ENCODE assay signal across 8 mouse cellular contexts in genomic region chr3:84135387-84135786, GRCm38 (mm10). TPM values are rescaled to one million over a fixed set of nuclear protein-coding genes. Genes with fewer than 3 reads are reported as not detected.
DNase-seq lines count a peak whose midpoint lies in the region; ATAC-seq and TF ChIP-seq lines count a peak whose summit lies in the region.

No protein-coding gene starts in this region.

- 0 out of 2 replicates have a peak overlapping the region, but pooled peaks have one; percentile 8 for H3K27ac ChIP-seq in forebrain, embryonic 10.5 days
- no peak overlapping the region for H3K27ac ChIP-seq in forebrain, embryonic 15.5 days (replicated peaks)
- no peak overlapping the region for H3K27ac ChIP-seq in heart, embryonic 15.5 days
- 0 out of 2 replicates have a peak overlapping the region, but pooled peaks have one; percentile 31 for H3K27ac ChIP-seq in liver, embryonic 13.5 days
- H3K27ac ChIP-seq in stomach, embryonic 16.5 days (ENCODE audit: low read length) = no peak overlapping the region
- H3K27ac ChIP-seq in left cerebral cortex, adult 2 months = no peak overlapping the region

- TF ChIP-seq CTCF in G1E (IDR thresholded peaks at IDR 0.05; ENCODE audit: low read depth, low read length) = no peak
- no peak for TF ChIP-seq CTCF in left cerebral cortex, adult 2 months (IDR thresholded peaks at IDR 0.05)

- ATAC-seq in forebrain, embryonic 15.5 days (replicated peaks) = no peak
- peak; percentile 97 for ATAC-seq in G1E (ENCODE audit: extremely low read depth, insufficient number of reproducible peaks, low FRiP score, poor library complexity, severe bottlenecking)
- no peak for ATAC-seq in heart, embryonic 15.5 days (replicated peaks; ENCODE audit: insufficient number of reproducible peaks, insufficient read depth, low FRiP score, low read depth)
- ATAC-seq in liver, embryonic 13.5 days (ENCODE audit: low read depth) = peak; percentile 100
- ATAC-seq in stomach, embryonic 16.5 days (ENCODE audit: insufficient read depth, low FRiP score) = peak; percentile 89; the same call in 1 of the 2 replicates
- no peak for ATAC-seq in inflammation-experienced regulatory T-cells, adult 6 months

- H3K4me2 ChIP-seq in forebrain, embryonic 15.5 days (replicated peaks) = no peak overlapping the region
- H3K4me2 ChIP-seq in heart, embryonic 15.5 days = peak overlapping the region; percentile 35
- peak overlapping the region; percentile 49 for H3K4me2 ChIP-seq in liver, embryonic 13.5 days
- H3K4me2 ChIP-seq in stomach, embryonic 16.5 days (ENCODE audit: low read depth, low read length) = peak overlapping the region; percentile 25; the same call in 1 of the 2 replicates

- no peaks in the 10 kb centered on the region for H3K36me3 ChIP-seq in forebrain, embryonic 10.5 days (replicated peaks)
- H3K36me3 ChIP-seq in forebrain, embryonic 15.5 days = no peaks in the 10 kb centered on the region
- peaks cover 19% of the 10 kb centered on the region for H3K36me3 ChIP-seq in G1E (replicated peaks)
- H3K36me3 ChIP-seq in heart, embryonic 15.5 days = no peaks in the 10 kb centered on the region
- H3K36me3 ChIP-seq in liver, embryonic 13.5 days = no peaks in the 10 kb centered on the region
- H3K36me3 ChIP-seq in stomach, embryonic 16.5 days (ENCODE audit: control insufficient read depth, insufficient read depth, low read length) = no peaks in the 10 kb centered on the region

- intact Hi-C loops in left cerebral cortex, adult 2 months (cut with DNase I) = no loop called here

- H3K27me3 ChIP-seq in forebrain, embryonic 10.5 days (ENCODE audit: poor library complexity, severe bottlenecking) = no peaks in the 10 kb centered on the region
- H3K27me3 ChIP-seq in forebrain, embryonic 15.5 days = no peaks in the 10 kb centered on the region
- H3K27me3 ChIP-seq in G1E (ENCODE audit: insufficient read depth, low read length) = no peaks in the 10 kb centered on the region
- no peaks in the 10 kb centered on the region for H3K27me3 ChIP-seq in heart, embryonic 15.5 days
- H3K27me3 ChIP-seq in liver, embryonic 13.5 days = no peaks in the 10 kb centered on the region
- H3K27me3 ChIP-seq in stomach, embryonic 16.5 days (ENCODE audit: control insufficient read depth, insufficient read depth, low read length) = no peaks in the 10 kb centered on the region

- WGBS in forebrain, embryonic 10.5 days = 33% methylated on average over 9 of the region's 9 CpGs
- WGBS in forebrain, embryonic 15.5 days = 31% methylated on average over 9 of the region's 9 CpGs
- 29% methylated on average over 9 of the region's 9 CpGs for WGBS in heart, embryonic 15.5 days
- 25% methylated on average over 9 of the region's 9 CpGs for WGBS in liver, embryonic 13.5 days (ENCODE audit: insufficient replicate concordance)
- 33% methylated on average over 9 of the region's 9 CpGs for WGBS in stomach, embryonic 16.5 days

- H3K4me3 ChIP-seq in forebrain, embryonic 10.5 days = no peak overlapping the region
- H3K4me3 ChIP-seq in forebrain, embryonic 15.5 days = no peak overlapping the region
- peak overlapping the region; percentile 68 for H3K4me3 ChIP-seq in G1E (ENCODE audit: low read depth, low read length)
- H3K4me3 ChIP-seq in heart, embryonic 15.5 days = 0 out of 2 replicates have a peak overlapping the region, but pooled peaks have one; percentile 1
- peak overlapping the region; percentile 25 for H3K4me3 ChIP-seq in liver, embryonic 13.5 days (replicated peaks)
- H3K4me3 ChIP-seq in stomach, embryonic 16.5 days (replicated peaks; ENCODE audit: low read length) = no peak overlapping the region
- H3K4me3 ChIP-seq in left cerebral cortex, adult 2 months = no peak overlapping the region

- no peaks in the 10 kb centered on the region for H3K9me3 ChIP-seq in forebrain, embryonic 10.5 days
- H3K9me3 ChIP-seq in forebrain, embryonic 15.5 days = no peaks in the 10 kb centered on the region
- H3K9me3 ChIP-seq in G1E (replicated peaks) = no peaks in the 10 kb centered on the region
- no peaks in the 10 kb centered on the region for H3K9me3 ChIP-seq in heart, embryonic 15.5 days (replicated peaks)
- H3K9me3 ChIP-seq in liver, embryonic 13.5 days (replicated peaks) = no peaks in the 10 kb centered on the region
- 0 out of 2 replicates have a peak, but pooled peaks cover 3% of the 10 kb centered on the region for H3K9me3 ChIP-seq in stomach, embryonic 16.5 days (replicated peaks; ENCODE audit: control insufficient read depth, low read length)

- peaks cover 7% of the 10 kb centered on the region for H3K4me1 ChIP-seq in forebrain, embryonic 10.5 days
- H3K4me1 ChIP-seq in forebrain, embryonic 15.5 days = no peaks in the 10 kb centered on the region
- H3K4me1 ChIP-seq in G1E (ENCODE audit: insufficient read depth, low read depth, low read length) = peaks cover 21% of the 10 kb centered on the region
- peaks cover 3% of the 10 kb centered on the region for H3K4me1 ChIP-seq in heart, embryonic 15.5 days (replicated peaks)
- peaks cover 26% of the 10 kb centered on the region for H3K4me1 ChIP-seq in liver, embryonic 13.5 days (replicated peaks)
- no peaks in the 10 kb centered on the region for H3K4me1 ChIP-seq in stomach, embryonic 16.5 days (ENCODE audit: control insufficient read depth, insufficient read depth, low read length)

- no peak for DNase-seq in forebrain, embryonic 10.5 days (ENCODE audit: extremely low spot score, low spot score)
- peak; percentile 83 for DNase-seq in G1E (ENCODE audit: low spot score)
- DNase-seq in liver, embryonic 13.5 days = peak; percentile 78
- no peak for DNase-seq in left cerebral cortex, adult 2 months (ENCODE audit: extremely low spot score in 1 of 2, low spot score in 2 of 2)

- no peak overlapping the region for H3K9ac ChIP-seq in forebrain, embryonic 15.5 days (replicated peaks)
- no peak overlapping the region for H3K9ac ChIP-seq in heart, embryonic 15.5 days
- 0 out of 2 replicates have a peak overlapping the region, but pooled peaks have one; percentile 2 for H3K9ac ChIP-seq in liver, embryonic 13.5 days
- no peak overlapping the region for H3K9ac ChIP-seq in stomach, embryonic 16.5 days (ENCODE audit: low read length)

RNA-seq across cellular contexts. Expression of gene Mnd1, which starts 20.2 kb away (rescaled TPM):
- polyA plus RNA-seq in forebrain, embryonic 10.5 days (2016; fragmentation: Nextera tagmentation; extraction: Ambion mirVana) = 14.7 and 15.3 TPM in 2 replicates
- polyA plus RNA-seq in forebrain, embryonic 15.5 days (2015; fragmentation: Nextera tagmentation; extraction: Ambion mirVana) = 2.5 and 3.9 TPM in 2 replicates
- total RNA-seq in G1E (2014; fragmentation: Nextera tagmentation) = 6.1 and 11.6 TPM in 2 replicates
- 22.5 and 23.5 TPM in 2 replicates for total RNA-seq in G1E (2017)
- 1.2 and 1.8 TPM in 2 replicates for polyA plus RNA-seq in G1E (2012)
- polyA plus RNA-seq in heart, embryonic 15.5 days (2015; fragmentation: Nextera tagmentation; extraction: Ambion mirVana) = 10.2 and 11.5 TPM in 2 replicates
- polyA plus RNA-seq in liver, embryonic 13.5 days (2015; fragmentation: Nextera tagmentation; extraction: Ambion mirVana) = 8.7 and 11.7 TPM in 2 replicates
- 9.7 and 12.6 TPM in 2 replicates for polyA plus RNA-seq in stomach, embryonic 16.5 days (2015; fragmentation: Nextera tagmentation; extraction: Ambion mirVana)
- polyA plus RNA-seq in inflammation-experienced regulatory T-cells, adult 6 months (2017; shearing (Covaris generic)) = 10 to 100 TPM in 1 of 3 experiments, 1 to 10 TPM in 2; 1.4 to 12.4 (median 1.5) TPM
- total RNA-seq in left cerebral cortex, adult 2 months (2021) = under 1 TPM; 0.68 to 0.96 TPM

RNA-seq across cellular contexts. Expression of gene Gm6525, which starts 38.5 kb away (rescaled TPM):
- 0.87 and 1.5 TPM in 2 replicates for polyA plus RNA-seq in forebrain, embryonic 10.5 days (2016; fragmentation: Nextera tagmentation; extraction: Ambion mirVana)
- polyA plus RNA-seq in forebrain, embryonic 15.5 days (2015; fragmentation: Nextera tagmentation; extraction: Ambion mirVana) = 3.3 and 4.2 TPM in 2 replicates
- not detected in 2 replicates for total RNA-seq in G1E (2014; fragmentation: Nextera tagmentation)
- 0.60 and 0.70 TPM in 2 replicates for total RNA-seq in G1E (2017)
- not detected in 2 replicates for polyA plus RNA-seq in G1E (2012)
- 0.46 and 0.60 TPM in 2 replicates for polyA plus RNA-seq in heart, embryonic 15.5 days (2015; fragmentation: Nextera tagmentation; extraction: Ambion mirVana)
- 0.17 TPM in 1 of 2 replicates, not detected in the other for polyA plus RNA-seq in liver, embryonic 13.5 days (2015; fragmentation: Nextera tagmentation; extraction: Ambion mirVana)
- 0.60 and 0.70 TPM in 2 replicates for polyA plus RNA-seq in stomach, embryonic 16.5 days (2015; fragmentation: Nextera tagmentation; extraction: Ambion mirVana)
- under 1 TPM; 0.50 to 0.80 (median 0.70) TPM for polyA plus RNA-seq in inflammation-experienced regulatory T-cells, adult 6 months (2017; shearing (Covaris generic))
- total RNA-seq in left cerebral cortex, adult 2 months (2021) = not detected

Comparison
In these comparisons a context has a peak if more than half of its experiments do, and no peak if none do; other contexts are left out.
1. H3K27ac ChIP-seq: peak in forebrain, embryonic 10.5 days (single experiment) and liver, embryonic 13.5 days (single experiment); none in forebrain, embryonic 15.5 days (single experiment), heart, embryonic 15.5 days (single experiment), stomach, embryonic 16.5 days (single experiment) and left cerebral cortex, adult 2 months (single experiment).
2. DNase-seq: peak in G1E (single experiment) and liver, embryonic 13.5 days (single experiment); none in forebrain, embryonic 10.5 days (single experiment) and left cerebral cortex, adult 2 months (0 of 2).
3. H3K4me3 ChIP-seq: peak in G1E (single experiment), heart, embryonic 15.5 days (single experiment) and liver, embryonic 13.5 days (single experiment); none in forebrain, embryonic 10.5 days (single experiment), forebrain, embryonic 15.5 days (single experiment), stomach, embryonic 16.5 days (single experiment) and left cerebral cortex, adult 2 months (single experiment).
4. ATAC-seq: peak in G1E (single experiment), liver, embryonic 13.5 days (single experiment) and stomach, embryonic 16.5 days (single experiment); none in forebrain, embryonic 15.5 days (single experiment), heart, embryonic 15.5 days (single experiment) and inflammation-experienced regulatory T-cells, adult 6 months (single experiment).